Mouse (Mus musculus) erythroblast, embryonic 14.5 days (primary cell): ENCODE measurements around the gene Cyp2u1. TPM values are rescaled to one million over a fixed set of nuclear protein-coding genes. Genes with fewer than 3 reads are reported as not detected.

Source experiments
- H3K27me3 ChIP-seq: 2 replicates; pipeline ENCODE4 v1.6.1; 2012; ENCODE audit warnings: inconsistent platforms; ENCODE audit not compliant: control insufficient read depth
- H3K36me3 ChIP-seq: 2 replicates; pipeline ENCODE4 v1.6.1; 2012; ENCODE audit warnings: mild to moderate bottlenecking, inconsistent platforms; ENCODE audit not compliant: control insufficient read depth
- H3K4me1 ChIP-seq: 2 replicates; pipeline ENCODE4 v1.6.1; 2012; ENCODE audit warnings: inconsistent platforms; ENCODE audit not compliant: control insufficient read depth
- H3K4me3 ChIP-seq: replicated peaks from 2 replicates; pipeline ENCODE3; 2012; ENCODE audit warnings: moderate library complexity, mild to moderate bottlenecking, inconsistent platforms
- H3K9me3 ChIP-seq: 2 replicates; pipeline ENCODE4 v1.6.1; 2012; ENCODE audit warnings: low read length, inconsistent platforms, mixed read lengths; ENCODE audit not compliant: control insufficient read depth
- GATA1 ChIP-seq: IDR thresholded peaks from 2 replicates; pipeline ENCODE4 v1.6.1; 2012; ENCODE audit warnings: low read length, inconsistent platforms, mixed read lengths
- TAL1 ChIP-seq: IDR thresholded peaks from 3 replicates; pipeline ENCODE4 v1.6.1; 2012; ENCODE audit warnings: low read length, inconsistent platforms, mixed read lengths
- polyA plus RNA-seq: library from polyadenylated mRNA; stranded (reverse); fragments of >175 nt; gene quantifications from 2 replicates; pipeline ENCODE4 v1.2.3, GENCODE M21; 2012

The Cyp2u1 gene
- polyA plus RNA-seq, 1 experiment: not detected

GRCm38 (mm10) chr3:131336629-131337028 lies 33.6 kb upstream of the Cyp2u1 start:
- Histone ChIP-seq H3K27me3 (peaks cover 18% of the 10 kb centered on the region), H3K9me3 (peaks cover 3% of the 10 kb centered on the region; the same call in 1 of the 2 replicates), H3K4me1 (no peaks in the 10 kb centered on the region), H3K4me3 (no peak overlapping the region), H3K36me3 (no peaks in the 10 kb centered on the region)
- TF ChIP-seq GATA1 (no peak), TAL1 (no peak)

- H3K9me3 ChIP-seq: peaks cover 3% of the 10 kb centered on the region; the same call in 1 of the 2 replicates
These were observed 32.1 kb upstream of the Cyp2u1 start for GRCm38 (mm10) chr3:131335117-131335547.

DNA sequence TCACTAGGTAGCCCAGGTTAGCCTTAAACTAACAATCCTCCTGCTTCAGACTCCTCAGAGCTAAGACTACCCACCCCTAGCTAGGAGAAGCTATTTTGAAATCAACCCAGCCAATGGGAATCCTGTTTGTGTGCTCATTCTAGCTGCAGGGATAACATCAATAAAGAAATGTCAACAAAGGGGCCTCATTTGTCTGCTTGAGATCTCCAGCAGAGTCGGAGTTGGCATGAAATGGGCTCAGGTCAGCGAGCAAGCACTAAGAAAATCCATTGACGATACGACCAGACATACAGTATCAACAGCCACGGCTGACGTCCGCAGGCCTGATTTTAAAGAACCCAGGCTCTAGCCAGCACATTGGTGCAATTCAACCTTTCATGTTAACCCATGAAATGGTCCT lies 24.2 kb upstream of the Cyp2u1 start:
- peaks cover 24% of the 10 kb centered on the region for H3K9me3 ChIP-seq
- TF ChIP-seq TAL1 (no peak), GATA1 (no peak)

More at GRCm38 (mm10) chr3:131335117-131335547, 32.1 kb upstream of the Cyp2u1 start:
- Histone ChIP-seq H3K27me3 (peaks cover 18% of the 10 kb centered on the region), H3K4me1 (no peaks in the 10 kb centered on the region), H3K36me3 (no peaks in the 10 kb centered on the region; the same call in 1 of the 2 replicates), H3K4me3 (no peak overlapping the region)
- TF ChIP-seq TAL1 (no peak), GATA1 (no peak)

GRCm38 (mm10) chr3:131326637-131327036 lies 23.6 kb upstream of the Cyp2u1 start:
- no peak overlapping the region for H3K4me3 ChIP-seq
- H3K4me1 ChIP-seq: no peaks in the 10 kb centered on the region
- no peaks in the 10 kb centered on the region for H3K27me3 ChIP-seq
- no peaks in the 10 kb centered on the region; the same call in 1 of the 2 replicates for H3K36me3 ChIP-seq
- TF ChIP-seq GATA1 (no peak), TAL1 (no peak)
- H3K9me3 ChIP-seq: peaks cover 24% of the 10 kb centered on the region

More for the DNA sequence above, 24.2 kb upstream of the Cyp2u1 start:
- H3K4me1 ChIP-seq: no peaks in the 10 kb centered on the region
- no peaks in the 10 kb centered on the region; the same call in 1 of the 2 replicates for H3K36me3 ChIP-seq
- H3K4me3 ChIP-seq: no peak overlapping the region
- H3K27me3 ChIP-seq: no peaks in the 10 kb centered on the region

DNA sequence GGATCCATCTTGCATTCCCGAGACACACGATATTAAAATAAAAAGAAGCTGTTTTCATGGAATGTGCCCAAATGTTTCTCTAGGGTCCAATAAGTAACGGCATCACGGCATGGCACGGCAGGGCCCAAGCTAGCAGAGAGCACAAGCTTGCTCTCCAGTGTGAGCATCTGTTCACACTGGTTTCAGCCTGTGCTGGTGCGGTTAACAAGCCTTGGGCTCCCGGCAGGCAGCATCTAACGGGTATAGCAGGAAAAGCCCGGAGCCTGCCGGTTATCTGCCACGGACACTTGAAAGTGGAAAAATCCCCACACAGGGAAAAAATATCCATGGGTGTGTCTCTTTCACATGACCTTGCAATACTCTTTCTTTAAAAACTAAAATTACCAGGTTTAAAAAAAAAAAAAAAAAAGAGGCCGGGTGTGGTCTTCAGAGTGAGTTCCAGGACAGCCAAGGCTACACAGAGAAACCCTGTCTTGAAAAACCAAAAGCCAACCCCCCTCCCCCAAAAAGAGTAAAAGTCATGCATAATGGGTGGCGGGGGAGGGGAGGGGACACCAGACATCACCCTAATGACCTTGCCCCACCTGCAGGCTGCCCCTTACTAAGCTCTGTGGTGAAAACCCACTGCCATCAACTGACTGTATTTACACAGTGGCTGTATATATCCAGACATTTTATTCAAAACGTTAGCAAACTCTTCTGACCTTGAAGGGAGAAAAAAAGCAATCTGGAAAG lies 19.2 kb upstream of the Cyp2u1 start:
- no peaks in the 10 kb centered on the region for H3K4me1 ChIP-seq
- H3K27me3 ChIP-seq: no peaks in the 10 kb centered on the region
- peaks cover 2% of the 10 kb centered on the region; the same call in 1 of the 2 replicates for H3K9me3 ChIP-seq
- H3K4me3 ChIP-seq: no peak overlapping the region
- no peak for TF ChIP-seq TAL1
- no peak for TF ChIP-seq GATA1
- no peaks in the 10 kb centered on the region for H3K36me3 ChIP-seq

DNA sequence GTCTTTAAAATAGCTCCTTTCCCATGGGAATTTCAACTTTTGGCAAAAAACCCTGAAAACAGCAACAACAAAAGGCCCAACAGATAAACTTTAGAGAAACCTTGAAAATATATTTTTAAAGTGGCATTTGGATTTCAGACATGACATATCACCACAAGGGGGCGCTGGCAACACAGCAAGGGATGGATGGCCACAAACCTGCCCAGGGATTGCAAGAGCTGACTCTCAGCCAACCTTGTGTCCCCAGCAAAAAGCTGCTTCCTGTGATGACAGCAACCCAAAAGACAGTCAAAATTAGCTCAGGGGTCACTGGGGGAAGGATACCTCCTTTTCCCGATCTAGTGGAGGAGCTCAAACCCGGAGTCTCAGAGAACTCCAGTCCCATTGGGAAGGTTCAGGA lies 17.2 kb upstream of the Cyp2u1 start:
- Histone ChIP-seq H3K9me3 (no peaks in the 10 kb centered on the region), H3K4me3 (no peak overlapping the region), H3K4me1 (no peaks in the 10 kb centered on the region), H3K36me3 (no peaks in the 10 kb centered on the region), H3K27me3 (no peaks in the 10 kb centered on the region)
- TF ChIP-seq GATA1 (no peak), TAL1 (no peak)

- Histone ChIP-seq H3K27me3 (no peaks in the 10 kb centered on the region), H3K9me3 (no peaks in the 10 kb centered on the region), H3K4me3 (no peak overlapping the region), H3K4me1 (no peaks in the 10 kb centered on the region), H3K36me3 (no peaks in the 10 kb centered on the region)
- no peak for TF ChIP-seq GATA1
- TF ChIP-seq TAL1: no peak
These were observed 15.2 kb upstream of the Cyp2u1 start for GRCm38 (mm10) chr3:131318211-131318610.

DNA sequence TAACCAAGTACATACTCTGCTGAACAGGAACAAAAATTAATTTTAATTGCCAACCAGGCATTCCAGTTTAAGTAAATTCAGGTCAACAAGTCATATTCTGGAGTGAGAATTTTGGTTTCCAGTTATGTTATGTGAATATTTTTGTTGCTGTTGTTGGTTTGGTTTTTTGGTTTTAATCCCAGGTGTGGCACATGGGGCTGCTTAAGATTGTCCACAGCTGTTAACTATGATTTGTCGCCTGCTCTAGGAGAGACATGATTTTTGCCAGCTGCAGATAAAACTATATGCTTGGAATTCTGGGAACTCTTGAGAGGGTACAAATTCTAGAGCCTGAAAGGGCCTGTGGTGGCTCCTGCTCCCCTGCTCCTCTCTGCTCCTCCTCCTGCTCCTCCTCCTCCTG lies 14.1 kb upstream of the Cyp2u1 start:
- TF ChIP-seq TAL1 (no peak), GATA1 (no peak)
- Histone ChIP-seq H3K4me1 (no peaks in the 10 kb centered on the region), H3K9me3 (no peaks in the 10 kb centered on the region), H3K27me3 (no peaks in the 10 kb centered on the region), H3K4me3 (no peak overlapping the region), H3K36me3 (no peaks in the 10 kb centered on the region)

DNA sequence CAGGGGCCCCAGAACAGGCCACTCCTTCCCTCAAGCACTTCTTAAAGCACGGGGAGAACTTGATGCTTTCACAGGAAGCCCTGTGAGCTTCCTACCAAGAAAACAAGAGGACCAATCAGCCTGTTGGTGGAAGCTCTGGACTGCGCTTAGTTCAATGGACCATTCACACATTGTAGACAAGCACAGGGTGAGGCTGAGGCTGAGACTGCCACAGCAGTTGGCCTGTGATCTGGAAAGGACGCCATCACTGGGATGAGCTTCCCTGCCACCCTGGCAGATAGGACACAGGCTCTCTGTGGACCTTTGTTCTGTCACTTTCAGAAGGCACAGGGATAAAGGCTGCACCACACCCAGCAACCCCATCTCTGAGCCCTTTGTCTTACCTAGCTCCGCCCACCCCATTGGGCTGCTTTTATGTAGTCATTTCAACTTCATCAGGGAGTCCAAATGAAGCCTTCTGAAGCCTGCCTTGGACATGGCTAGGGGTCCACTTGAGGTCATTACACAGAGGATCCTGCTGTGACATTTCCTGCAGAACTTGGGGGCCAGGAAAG lies 13.0 kb upstream of the Cyp2u1 start:
- Histone ChIP-seq H3K4me1 (no peaks in the 10 kb centered on the region), H3K36me3 (no peaks in the 10 kb centered on the region), H3K27me3 (no peaks in the 10 kb centered on the region), H3K9me3 (no peaks in the 10 kb centered on the region), H3K4me3 (no peak overlapping the region)
- TF ChIP-seq GATA1 (no peak), TAL1 (no peak)
